Mouse (Mus musculus) E14TG2a.4 (cell line): Measurements from ENCODE around the gene Fhad1.

Experiments used
- CTCF ChIP-seq: conservative IDR thresholded peaks from 2 replicates; pipeline ENCODE4 v1.5.1; 2014; ENCODE audit warnings: low read length
- NANOG ChIP-seq: IDR thresholded peaks from 2 replicates; pipeline ENCODE4 v1.6.1; 2014; ENCODE audit warnings: borderline replicate concordance, low read length, mixed read lengths

DNA sequence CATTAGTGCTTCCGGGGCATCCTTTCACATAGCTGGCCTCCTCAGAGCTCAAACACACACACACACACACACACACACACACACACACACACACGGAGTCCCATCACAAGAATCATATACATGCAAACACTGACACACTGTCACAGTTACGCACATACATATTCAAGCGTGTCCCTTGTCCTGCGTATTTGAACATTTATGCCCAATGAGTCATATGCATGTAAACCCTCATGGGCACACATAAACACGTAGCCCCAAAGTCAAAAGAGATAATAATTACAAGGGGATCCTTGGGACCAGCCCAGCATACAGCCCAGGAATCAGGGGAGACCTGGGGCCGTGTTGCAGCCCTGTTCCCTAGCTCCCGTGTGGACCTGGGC lies 112.4 kb downstream of the Fhad1 start:
- TF ChIP-seq CTCF, result no peak
- TF ChIP-seq NANOG, result no peak
